Comparison of ENCODE assay signal across 12 mouse cellular contexts in the genomic region with DNA sequence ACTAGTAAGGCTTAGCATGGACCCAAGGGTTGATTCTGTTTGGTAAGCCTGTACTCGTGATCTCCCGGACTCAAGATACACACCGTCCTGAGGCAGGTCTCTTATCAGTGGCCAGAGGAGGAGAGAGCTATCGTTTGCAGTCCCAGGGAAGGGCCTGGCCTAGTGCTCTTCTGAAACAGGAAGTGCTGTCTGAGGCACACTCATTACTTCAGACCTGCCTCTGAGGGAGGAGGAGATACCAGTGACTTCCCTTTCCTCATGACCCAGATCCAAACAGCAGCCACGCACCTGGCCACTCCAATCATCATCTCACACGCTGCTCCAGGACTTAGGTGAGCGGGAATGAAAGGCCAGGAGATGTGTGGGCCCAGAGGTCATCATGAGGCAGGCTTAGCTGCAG.
A peak's percentile ranks its signal among the peaks of the same experiment; 100 is the strongest.
DNase-seq lines count a peak whose midpoint lies in the region; ATAC-seq lines count a peak whose summit lies in the region.
"Had no signal": no experiment of that assay in that cellular context is flagged by ENCODE, and none has a peak within 500 bp of the region (broad histone marks: within the 10 kb centered on the region; RNA-seq: fewer than 3 reads in every experiment).

No protein-coding gene starts in this region.

- H3K9ac ChIP-seq in heart, embryonic 12.5 days: no peak overlapping the region

- H3K4me1 ChIP-seq in heart, embryonic 12.5 days (replicated peaks): no peaks in the 10 kb centered on the region
- H3K4me1 ChIP-seq: forebrain, embryonic 10.5 days had no signal

- H3K36me3 ChIP-seq in heart, embryonic 12.5 days: no peaks in the 10 kb centered on the region
- H3K36me3 ChIP-seq: forebrain, embryonic 10.5 days had no signal

- no peak overlapping the region for H3K27ac ChIP-seq in heart, embryonic 12.5 days (ENCODE audit: poor library complexity, severe bottlenecking)
- H3K27ac ChIP-seq: forebrain, embryonic 10.5 days; heart, adult 2 months had no signal

- H3K9me3 ChIP-seq in heart, embryonic 12.5 days (replicated peaks): no peaks in the 10 kb centered on the region
- H3K9me3 ChIP-seq: forebrain, embryonic 10.5 days had no signal

- H3K27me3 ChIP-seq in heart, embryonic 12.5 days (replicated peaks): no peaks in the 10 kb centered on the region

- no peak overlapping the region for H3K4me3 ChIP-seq in heart, embryonic 12.5 days
- H3K4me3 ChIP-seq: forebrain, embryonic 10.5 days; heart, adult 2 months had no signal

- intact Hi-C loops in heart, postnatal 14 days (cut with DNase I): loop anchor here (5.0 kb wide), 1 partner anchor 67 kb away; no protein-coding TSS in a partner anchor
- intact Hi-C loops in left cerebral cortex, postnatal 10 days (cut with DNase I): no loop called here
- intact Hi-C loops in heart, postnatal 25 days (cut with DNase I): no loop called here

- no peak for DNase-seq in heart, postnatal 14 days
- peak; percentile 46 for DNase-seq in induced T-regulatory cell, adult 2 months (ENCODE audit: low read depth)
- peak; percentile 21 for DNase-seq in thymus, postnatal 25 days
- DNase-seq in left cerebral cortex, postnatal 10 days (ENCODE audit: extremely low spot score in 1 of 2, low spot score in 2 of 2): no peak
- no peak for DNase-seq in cerebellum, postnatal 36 days
- no peak for DNase-seq in heart, postnatal 25 days (ENCODE audit: low spot score)
- DNase-seq: cerebellum, postnatal 14 days; kidney, adult 11 months had no signal

- no peak overlapping the region for H3K4me2 ChIP-seq in heart, embryonic 12.5 days

- ATAC-seq in heart, embryonic 12.5 days (ENCODE audit: insufficient number of reproducible peaks, low FRiP score): 0 out of 2 replicates have a peak, but pooled peaks have one; percentile 29
- ATAC-seq in megakaryocyte progenitor cell, adult 5-6 weeks (replicated peaks; ENCODE audit: poor library complexity): peak; percentile 90

- WGBS in heart, embryonic 12.5 days: 37% methylated on average over 7 of the region's 7 CpGs

Comparison
In these comparisons a context has a peak if more than half of its experiments do, and no peak if none do; other contexts are left out.
1. DNase-seq: peak in induced T-regulatory cell, adult 2 months (single experiment) and thymus, postnatal 25 days (single experiment); none in heart, postnatal 14 days (0 of 2), left cerebral cortex, postnatal 10 days (0 of 2), cerebellum, postnatal 36 days (0 of 2) and heart, postnatal 25 days (single experiment).